Mouse (Mus musculus): ENCODE results near the gene Plagl1. TPM values are rescaled to one million over a fixed set of nuclear protein-coding genes. Genes with fewer than 3 reads are reported as not detected.

The Plagl1 gene
- polyA plus RNA-seq, 1 experiment from 2014 or later: 153 TPM

DNA sequence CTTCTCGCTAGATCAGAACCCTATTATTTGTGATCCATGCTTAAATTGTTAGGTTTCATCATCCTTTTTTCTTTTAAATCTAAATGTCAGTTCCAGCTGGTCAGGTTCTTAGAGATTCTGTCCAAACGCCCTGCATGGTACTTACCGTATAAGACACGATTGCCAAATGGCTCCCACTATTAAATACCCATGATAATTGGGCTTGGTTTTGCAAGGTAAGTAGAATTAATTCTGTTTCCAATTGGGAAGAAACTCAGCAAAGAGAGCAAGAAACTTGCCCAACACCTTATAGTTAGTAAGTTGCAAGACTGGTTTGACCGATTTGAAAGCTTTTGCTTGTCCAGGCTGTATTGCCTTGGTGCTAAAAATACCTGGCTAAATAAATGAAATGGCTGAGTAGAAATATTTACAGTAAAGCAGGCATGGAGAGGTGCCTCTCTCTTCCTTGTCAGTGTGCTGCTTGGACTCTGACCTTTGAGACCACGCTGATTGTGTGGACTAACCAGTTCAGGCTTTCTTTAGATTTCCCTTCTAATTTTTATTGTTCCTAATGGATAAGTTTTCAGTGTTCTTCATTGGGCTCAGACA lies 39.9 kb downstream of the Plagl1 start:
- no peaks in the 10 kb centered on the region for H3K9me3 ChIP-seq (ENCODE audit: control insufficient read depth, low read length)

GRCm38 (mm10) chr10:13102360-13102759 lies 42.1 kb downstream of the Plagl1 start:
- no peaks in the 10 kb centered on the region for H3K36me3 ChIP-seq (ENCODE audit: control insufficient read depth, insufficient read depth, low read length)
- H3K4me1 ChIP-seq (replicated peaks; ENCODE audit: control insufficient read depth, insufficient read depth, low read length): peaks cover 4% of the 10 kb centered on the region; the same call in 1 of the 2 replicates
- ATAC-seq (replicated peaks; ENCODE audit: low FRiP score): no peak
- H3K4me3 ChIP-seq (ENCODE audit: low read depth, low read length): no peak overlapping the region
- H3K27me3 ChIP-seq (ENCODE audit: control insufficient read depth, insufficient read depth, low read length): no peaks in the 10 kb centered on the region
- 66% methylated on average over 4 of the region's 4 CpGs for WGBS
- H3K9ac ChIP-seq (ENCODE audit: low read length): no peak overlapping the region
- H3K9me3 ChIP-seq (ENCODE audit: control insufficient read depth, low read length): no peaks in the 10 kb centered on the region
- no peak for DNase-seq (ENCODE audit: low spot score)
- H3K27ac ChIP-seq (ENCODE audit: low read depth, low read length): no peak overlapping the region
- H3K4me2 ChIP-seq (ENCODE audit: low read depth, low read length, severe bottlenecking): no peak overlapping the region

More for the DNA sequence above, 39.9 kb downstream of the Plagl1 start:
- 90% methylated on average over 6 of the region's 6 CpGs for WGBS
- Histone ChIP-seq H3K27ac (ENCODE audit: low read depth, low read length) (no peak overlapping the region), H3K27me3 (ENCODE audit: control insufficient read depth, insufficient read depth, low read length) (no peaks in the 10 kb centered on the region), H3K4me1 (replicated peaks; ENCODE audit: control insufficient read depth, insufficient read depth, low read length) (no peaks in the 10 kb centered on the region), H3K4me2 (ENCODE audit: low read depth, low read length, severe bottlenecking) (no peak overlapping the region), H3K4me3 (ENCODE audit: low read depth, low read length) (no peak overlapping the region), H3K9ac (ENCODE audit: low read length) (no peak overlapping the region), H3K36me3 (ENCODE audit: control insufficient read depth, insufficient read depth, low read length) (no peaks in the 10 kb centered on the region)
- DNase-seq (ENCODE audit: low spot score) (no peak), ATAC-seq (replicated peaks; ENCODE audit: low FRiP score) (no peak)

DNA sequence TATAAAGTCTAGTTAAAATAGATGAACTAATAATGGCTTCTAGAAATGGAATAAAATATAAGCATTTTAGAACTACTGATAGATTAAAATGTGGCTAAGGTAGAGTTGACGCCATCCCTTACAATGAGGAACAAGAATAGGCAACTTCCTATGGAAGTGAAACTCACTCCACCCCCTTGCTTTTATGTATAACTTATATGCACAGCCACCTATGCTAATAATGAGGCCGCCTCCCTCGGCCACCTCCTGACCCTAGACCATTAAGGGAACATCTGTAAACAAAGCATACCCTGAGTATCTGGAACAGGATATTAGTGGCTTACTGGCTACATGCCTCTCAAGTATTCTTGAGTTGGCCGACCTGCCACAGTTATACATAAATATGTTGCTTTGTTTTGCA lies 43.5 kb downstream of the Plagl1 start:
- Histone ChIP-seq H3K36me3 (ENCODE audit: control insufficient read depth, insufficient read depth, low read length) (no peaks in the 10 kb centered on the region), H3K4me1 (replicated peaks; ENCODE audit: control insufficient read depth, insufficient read depth, low read length) (peaks cover 5% of the 10 kb centered on the region; the same call in 1 of the 2 replicates), H3K27ac (ENCODE audit: low read depth, low read length) (no peak overlapping the region), H3K27me3 (ENCODE audit: control insufficient read depth, insufficient read depth, low read length) (no peaks in the 10 kb centered on the region), H3K9ac (ENCODE audit: low read length) (no peak overlapping the region), H3K4me3 (ENCODE audit: low read depth, low read length) (no peak overlapping the region), H3K9me3 (ENCODE audit: control insufficient read depth, low read length) (no peaks in the 10 kb centered on the region), H3K4me2 (ENCODE audit: low read depth, low read length, severe bottlenecking) (no peak overlapping the region)
- ATAC-seq (replicated peaks; ENCODE audit: low FRiP score): no peak
- 81% methylated on average over 4 of the region's 4 CpGs for WGBS
- no peak for DNase-seq (ENCODE audit: low spot score)

GRCm38 (mm10) chr10:13106909-13107624 lies 46.8 kb downstream of the Plagl1 start:
- Histone ChIP-seq H3K9me3 (ENCODE audit: control insufficient read depth, low read length) (no peaks in the 10 kb centered on the region), H3K27ac (ENCODE audit: low read depth, low read length) (peak overlapping the region; percentile 89), H3K36me3 (ENCODE audit: control insufficient read depth, insufficient read depth, low read length) (no peaks in the 10 kb centered on the region), H3K4me1 (replicated peaks; ENCODE audit: control insufficient read depth, insufficient read depth, low read length) (peaks cover 20% of the 10 kb centered on the region; the same call in 1 of the 2 replicates), H3K27me3 (ENCODE audit: control insufficient read depth, insufficient read depth, low read length) (no peaks in the 10 kb centered on the region), H3K9ac (ENCODE audit: low read length) (no peak overlapping the region), H3K4me3 (ENCODE audit: low read depth, low read length) (no peak overlapping the region), H3K4me2 (ENCODE audit: low read depth, low read length, severe bottlenecking) (no peak overlapping the region)
- ATAC-seq (replicated peaks; ENCODE audit: low FRiP score): no peak
- WGBS: 49% methylated on average over 9 of the region's 9 CpGs
- DNase-seq (ENCODE audit: low spot score): peak; percentile 37

DNA sequence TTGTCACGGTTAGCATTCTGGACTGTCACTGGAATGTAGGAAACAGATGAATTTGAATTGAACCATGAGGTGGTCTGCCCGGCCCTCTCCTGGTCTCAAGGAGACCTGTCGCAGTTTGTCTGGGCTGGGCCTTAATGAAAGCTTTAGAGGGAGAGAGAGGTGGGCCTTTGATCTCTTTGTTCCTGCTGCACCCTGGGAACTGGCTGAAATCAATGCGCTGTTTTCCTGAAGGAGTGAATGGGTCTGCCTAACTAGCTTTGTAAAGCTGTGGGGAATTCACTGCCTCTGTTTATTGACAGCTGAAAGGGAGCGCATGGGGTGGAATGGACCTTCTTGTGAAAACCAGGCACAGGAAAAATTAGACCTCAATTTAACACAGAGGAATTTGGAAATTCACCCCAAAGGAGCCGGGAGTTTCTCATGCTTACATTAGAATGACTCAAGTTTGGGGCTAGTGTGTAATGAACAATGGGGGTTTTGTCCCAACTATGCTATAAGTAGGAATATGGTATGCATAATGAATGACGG lies 47.8 kb downstream of the Plagl1 start:
- DNase-seq (ENCODE audit: low spot score): peak; percentile 82
- no peaks in the 10 kb centered on the region for H3K27me3 ChIP-seq (ENCODE audit: control insufficient read depth, insufficient read depth, low read length)
- no peak overlapping the region for H3K4me3 ChIP-seq (ENCODE audit: low read depth, low read length)
- H3K36me3 ChIP-seq (ENCODE audit: control insufficient read depth, insufficient read depth, low read length): no peaks in the 10 kb centered on the region
- WGBS: 4% methylated on average over 7 of the region's 7 CpGs
- peaks cover 20% of the 10 kb centered on the region; the same call in 1 of the 2 replicates for H3K4me1 ChIP-seq (replicated peaks; ENCODE audit: control insufficient read depth, insufficient read depth, low read length)
- H3K4me2 ChIP-seq (ENCODE audit: low read depth, low read length, severe bottlenecking): no peak overlapping the region; the same call in 1 of the 2 replicates
- peak; percentile 93 for ATAC-seq (replicated peaks; ENCODE audit: low FRiP score)
- H3K9ac ChIP-seq (ENCODE audit: low read length): no peak overlapping the region
- H3K9me3 ChIP-seq (ENCODE audit: control insufficient read depth, low read length): no peaks in the 10 kb centered on the region
- peak overlapping the region; percentile 89 for H3K27ac ChIP-seq (ENCODE audit: low read depth, low read length)

GRCm38 (mm10) chr10:13108847-13109246 lies 48.5 kb downstream of the Plagl1 start:
- H3K36me3 ChIP-seq (ENCODE audit: control insufficient read depth, insufficient read depth, low read length): no peaks in the 10 kb centered on the region
- H3K9me3 ChIP-seq (ENCODE audit: control insufficient read depth, low read length): no peaks in the 10 kb centered on the region
- H3K4me1 ChIP-seq (replicated peaks; ENCODE audit: control insufficient read depth, insufficient read depth, low read length): peaks cover 23% of the 10 kb centered on the region; the same call in 1 of the 2 replicates
- DNase-seq (ENCODE audit: low spot score) (peak; percentile 51), ATAC-seq (replicated peaks; ENCODE audit: low FRiP score) (peak; percentile 5; the same call in 1 of the 2 replicates)
- H3K27ac ChIP-seq (ENCODE audit: low read depth, low read length): peak overlapping the region; percentile 89
- peak overlapping the region; percentile 3; the same call in 1 of the 2 replicates for H3K4me2 ChIP-seq (ENCODE audit: low read depth, low read length, severe bottlenecking)
- no peaks in the 10 kb centered on the region for H3K27me3 ChIP-seq (ENCODE audit: control insufficient read depth, insufficient read depth, low read length)
- no peak overlapping the region for H3K4me3 ChIP-seq (ENCODE audit: low read depth, low read length)
- WGBS: 10% methylated on average over 4 of the region's 4 CpGs
- peak overlapping the region; percentile 25 for H3K9ac ChIP-seq (ENCODE audit: low read length)

- ATAC-seq (replicated peaks; ENCODE audit: low FRiP score): no peak
- H3K4me1 ChIP-seq (replicated peaks; ENCODE audit: control insufficient read depth, insufficient read depth, low read length): peaks cover 30% of the 10 kb centered on the region
These were observed 49.5 kb downstream of the Plagl1 start for GRCm38 (mm10) chr10:13109781-13110180.

GRCm38 (mm10) chr10:13112849-13113248 lies 52.5 kb downstream of the Plagl1 start:
- H3K9ac ChIP-seq (ENCODE audit: low read length): no peak overlapping the region
- DNase-seq (ENCODE audit: low spot score) (no peak), ATAC-seq (replicated peaks; ENCODE audit: low FRiP score) (no peak)
- peaks cover 46% of the 10 kb centered on the region for H3K4me1 ChIP-seq (replicated peaks; ENCODE audit: control insufficient read depth, insufficient read depth, low read length)
- no peak overlapping the region for H3K4me3 ChIP-seq (ENCODE audit: low read depth, low read length)
- H3K27ac ChIP-seq (ENCODE audit: low read depth, low read length): no peak overlapping the region
- H3K27me3 ChIP-seq (ENCODE audit: control insufficient read depth, insufficient read depth, low read length): no peaks in the 10 kb centered on the region
- no peaks in the 10 kb centered on the region for H3K36me3 ChIP-seq (ENCODE audit: control insufficient read depth, insufficient read depth, low read length)
- WGBS: 71% methylated on average over 3 of the region's 3 CpGs
- no peaks in the 10 kb centered on the region for H3K9me3 ChIP-seq (ENCODE audit: control insufficient read depth, low read length)
- H3K4me2 ChIP-seq (ENCODE audit: low read depth, low read length, severe bottlenecking): no peak overlapping the region

More at GRCm38 (mm10) chr10:13109781-13110180, 49.5 kb downstream of the Plagl1 start:
- Histone ChIP-seq H3K9me3 (ENCODE audit: control insufficient read depth, low read length) (no peaks in the 10 kb centered on the region), H3K27ac (ENCODE audit: low read depth, low read length) (peak overlapping the region; percentile 89; the same call in 1 of the 2 replicates), H3K4me3 (ENCODE audit: low read depth, low read length) (no peak overlapping the region), H3K27me3 (ENCODE audit: control insufficient read depth, insufficient read depth, low read length) (no peaks in the 10 kb centered on the region), H3K4me2 (ENCODE audit: low read depth, low read length, severe bottlenecking) (no peak overlapping the region), H3K36me3 (ENCODE audit: control insufficient read depth, insufficient read depth, low read length) (no peaks in the 10 kb centered on the region), H3K9ac (ENCODE audit: low read length) (no peak overlapping the region)
- DNase-seq (ENCODE audit: low spot score): peak; percentile 47
- 75% methylated on average over 1 of the region's 1 CpGs for WGBS

All from forebrain, embryonic 11.5 days (tissue).